Mouse (Mus musculus): ENCODE results near the gene BC004004.
"Not testable (repeated sequence)": the region's sequence is repeated elsewhere in the genome, so short reads cannot be mapped to it uniquely, and the experiment has no call there.

BC004004 gene

GRCm38 (mm10) chr17:29346496-29347125 is 78.0 kb downstream of the BC004004 start:
- in situ Hi-C loops (cut with MboI): no loop called here

- in situ Hi-C loops (cut with MboI): no loop called here
Observed at GRCm38 (mm10) chr17:29347126-29347644, 78.6 kb downstream of the BC004004 start.

GRCm38 (mm10) chr17:29347645-29348256 is 79.2 kb downstream of the BC004004 start, which contains the start of gene Mtch1:
TSS of gene Mtch1 (minus strand) at chr17:29347934.
- in situ Hi-C loops (cut with MboI): no loop called here

- in situ Hi-C loops (cut with MboI): no loop called here
Observed at GRCm38 (mm10) chr17:29348996-29349395, 80.4 kb downstream of the BC004004 start.

GRCm38 (mm10) chr17:29351056-29351455 is 82.5 kb downstream of the BC004004 start:
- in situ Hi-C loops (cut with MboI): not testable (repeated sequence)

GRCm38 (mm10) chr17:29355461-29355840 is 86.9 kb downstream of the BC004004 start:
- in situ Hi-C loops (cut with MboI): no loop called here

GRCm38 (mm10) chr17:29355841-29356478 is 87.4 kb downstream of the BC004004 start:
- in situ Hi-C loops (cut with MboI): no loop called here

GRCm38 (mm10) chr17:29356479-29356856 is 87.9 kb downstream of the BC004004 start:
- in situ Hi-C loops (cut with MboI): no loop called here

- in situ Hi-C loops (cut with MboI): no loop called here
Observed at GRCm38 (mm10) chr17:29356882-29357281, 88.3 kb downstream of the BC004004 start.

- in situ Hi-C loops (cut with MboI): no loop called here
Observed at GRCm38 (mm10) chr17:29358928-29359327, 90.3 kb downstream of the BC004004 start.

- in situ Hi-C loops (cut with MboI): no loop called here
Observed at GRCm38 (mm10) chr17:29360761-29361221, 92.2 kb downstream of the BC004004 start, which contains the start of gene Fgd2. TSS of gene Fgd2 (plus strand) at chr17:29360914.

- in situ Hi-C loops (cut with MboI): no loop called here
Observed at GRCm38 (mm10) chr17:29361982-29362691, 93.5 kb downstream of the BC004004 start.

- in situ Hi-C loops (cut with MboI): no loop called here
Observed at GRCm38 (mm10) chr17:29363109-29363508, 94.5 kb downstream of the BC004004 start.
